Mouse (Mus musculus): ENCODE results near the gene Cdc14b. TPM values are rescaled to one million over a fixed set of nuclear protein-coding genes. Genes with fewer than 3 reads are reported as not detected.

Cdc14b gene
- polyA plus RNA-seq, 1 experiment from 2014 or later, result 4.5 TPM

- no peaks in the 10 kb centered on the region for H3K4me1 ChIP-seq (ENCODE audit: insufficient read depth)
- ATAC-seq (no peak), DNase-seq (no peak)
- no peak overlapping the region for H3K4me2 ChIP-seq (ENCODE audit: low read depth, low read length)
- no peak overlapping the region for H3K4me3 ChIP-seq (ENCODE audit: low read depth, low read length)
- H3K36me3 ChIP-seq (replicated peaks; ENCODE audit: insufficient read depth, low read length), result 0 out of 2 replicates have a peak, but pooled peaks cover 3% of the 10 kb centered on the region
- no peaks in the 10 kb centered on the region for H3K9me3 ChIP-seq (ENCODE audit: low read length)
- H3K9ac ChIP-seq (replicated peaks), result no peak overlapping the region
- TF ChIP-seq CTCF (IDR thresholded peaks at IDR 0.05; ENCODE audit: low read depth), result no peak
- TF ChIP-seq EP300 (IDR thresholded peaks at IDR 0.05; ENCODE audit: low read depth), result no peak
- WGBS (ENCODE audit: insufficient replicate concordance), result 82% methylated on average over 6 of the region's 6 CpGs
- no peak overlapping the region for H3K27ac ChIP-seq (ENCODE audit: low read depth)
- H3K27me3 ChIP-seq (ENCODE audit: insufficient read depth, low read length), result no peaks in the 10 kb centered on the region
These were observed 66.9 kb downstream of the Cdc14b start for GRCm38 (mm10) chr13:64208146-64208545.

DNA sequence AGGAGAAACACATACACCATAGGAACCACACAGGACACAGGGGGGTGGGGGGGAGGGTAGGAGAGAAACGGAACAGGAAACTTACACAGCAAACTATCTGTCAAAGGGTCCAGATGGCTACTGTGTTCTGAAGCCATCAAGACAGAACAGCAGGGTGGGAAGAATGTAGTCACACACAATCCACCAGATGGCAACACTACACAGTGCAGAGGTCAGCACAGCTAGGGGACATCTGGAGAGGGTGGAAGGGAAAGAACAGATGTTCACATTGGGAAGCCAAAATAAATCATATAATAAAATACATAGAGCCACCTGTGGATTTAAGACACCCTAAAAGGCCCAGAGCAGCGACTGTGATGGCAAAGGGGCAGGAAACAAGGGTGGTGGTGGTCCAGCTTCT, 69.9 kb downstream of the Cdc14b start:
- Histone ChIP-seq H3K36me3 (replicated peaks; ENCODE audit: insufficient read depth, low read length) (peaks cover 3% of the 10 kb centered on the region; the same call in 1 of the 2 replicates), H3K4me2 (ENCODE audit: low read depth, low read length) (no peak overlapping the region), H3K4me3 (ENCODE audit: low read depth, low read length) (no peak overlapping the region), H3K4me1 (ENCODE audit: insufficient read depth) (no peaks in the 10 kb centered on the region), H3K9me3 (ENCODE audit: low read length) (no peaks in the 10 kb centered on the region), H3K9ac (replicated peaks) (no peak overlapping the region), H3K27ac (ENCODE audit: low read depth) (no peak overlapping the region), H3K27me3 (ENCODE audit: insufficient read depth, low read length) (no peaks in the 10 kb centered on the region)
- ATAC-seq, result peak; percentile 57; the same call in 1 of the 2 replicates
- no peak for DNase-seq
- 52% methylated on average over 2 of the region's 2 CpGs for WGBS (ENCODE audit: insufficient replicate concordance)
- peak; percentile 49 for TF ChIP-seq CTCF (IDR thresholded peaks at IDR 0.05; ENCODE audit: low read depth)
- TF ChIP-seq EP300 (IDR thresholded peaks at IDR 0.05; ENCODE audit: low read depth), result no peak

GRCm38 (mm10) chr13:64204726-64205125, 70.4 kb downstream of the Cdc14b start:
- 33% methylated on average over 2 of the region's 2 CpGs for WGBS (ENCODE audit: insufficient replicate concordance)

GRCm38 (mm10) chr13:64200911-64201310, 74.2 kb downstream of the Cdc14b start:
- WGBS (ENCODE audit: insufficient replicate concordance), result 68% methylated on average over 4 of the region's 4 CpGs
- ATAC-seq, result no peak
- Histone ChIP-seq H3K36me3 (replicated peaks; ENCODE audit: insufficient read depth, low read length) (no peaks in the 10 kb centered on the region; the same call in 1 of the 2 replicates), H3K4me2 (ENCODE audit: low read depth, low read length) (no peak overlapping the region), H3K4me1 (ENCODE audit: insufficient read depth) (no peaks in the 10 kb centered on the region), H3K9ac (replicated peaks) (no peak overlapping the region), H3K4me3 (ENCODE audit: low read depth, low read length) (no peak overlapping the region), H3K27me3 (ENCODE audit: insufficient read depth, low read length) (no peaks in the 10 kb centered on the region), H3K27ac (ENCODE audit: low read depth) (no peak overlapping the region), H3K9me3 (ENCODE audit: low read length) (no peaks in the 10 kb centered on the region)
- no peak for DNase-seq
- TF ChIP-seq CTCF (IDR thresholded peaks at IDR 0.05; ENCODE audit: low read depth) (no peak), EP300 (IDR thresholded peaks at IDR 0.05; ENCODE audit: low read depth) (no peak)

More at GRCm38 (mm10) chr13:64204726-64205125, 70.4 kb downstream of the Cdc14b start:
- no peaks in the 10 kb centered on the region for H3K4me1 ChIP-seq (ENCODE audit: insufficient read depth)
- peak; percentile 51 for DNase-seq
- no peak overlapping the region for H3K27ac ChIP-seq (ENCODE audit: low read depth)
- no peak overlapping the region for H3K4me2 ChIP-seq (ENCODE audit: low read depth, low read length)
- no peaks in the 10 kb centered on the region for H3K9me3 ChIP-seq (ENCODE audit: low read length)
- TF ChIP-seq EP300 (IDR thresholded peaks at IDR 0.05; ENCODE audit: low read depth), result no peak
- TF ChIP-seq CTCF (IDR thresholded peaks at IDR 0.05; ENCODE audit: low read depth), result peak; percentile 67
- no peak overlapping the region for H3K4me3 ChIP-seq (ENCODE audit: low read depth, low read length)
- ATAC-seq, result no peak; the same call in 1 of the 2 replicates
- H3K27me3 ChIP-seq (ENCODE audit: insufficient read depth, low read length), result no peaks in the 10 kb centered on the region
- peaks cover 3% of the 10 kb centered on the region; the same call in 1 of the 2 replicates for H3K36me3 ChIP-seq (replicated peaks; ENCODE audit: insufficient read depth, low read length)
- no peak overlapping the region for H3K9ac ChIP-seq (replicated peaks)

GRCm38 (mm10) chr13:64198310-64198709, 76.8 kb downstream of the Cdc14b start:
- H3K4me2 ChIP-seq (ENCODE audit: low read depth, low read length), result no peak overlapping the region
- TF ChIP-seq CTCF (IDR thresholded peaks at IDR 0.05; ENCODE audit: low read depth) (no peak), EP300 (IDR thresholded peaks at IDR 0.05; ENCODE audit: low read depth) (no peak)
- ATAC-seq, result no peak

DNA sequence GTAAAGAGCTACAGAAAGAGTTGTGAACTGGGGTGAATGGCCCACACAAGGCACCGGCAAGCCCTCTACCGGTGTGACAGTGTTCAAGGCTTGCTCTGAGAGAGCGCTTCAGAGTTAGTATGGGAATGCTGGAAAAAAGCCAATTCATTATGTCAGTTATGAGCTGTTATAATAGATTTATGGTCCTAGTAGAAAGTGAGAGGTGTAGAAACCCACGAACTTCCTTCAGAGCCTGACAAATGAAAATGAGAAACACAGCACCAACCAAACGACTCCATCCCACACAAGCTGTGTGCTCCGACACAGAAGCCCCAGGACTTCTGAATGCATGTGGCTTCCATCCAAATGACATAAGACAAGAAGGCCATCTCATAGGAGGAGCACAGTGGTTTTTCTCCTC, 77.2 kb downstream of the Cdc14b start:
- Histone ChIP-seq H3K27me3 (ENCODE audit: insufficient read depth, low read length) (no peaks in the 10 kb centered on the region), H3K4me1 (ENCODE audit: insufficient read depth) (no peaks in the 10 kb centered on the region), H3K4me2 (ENCODE audit: low read depth, low read length) (no peak overlapping the region), H3K9me3 (ENCODE audit: low read length) (no peaks in the 10 kb centered on the region), H3K4me3 (ENCODE audit: low read depth, low read length) (no peak overlapping the region), H3K36me3 (replicated peaks; ENCODE audit: insufficient read depth, low read length) (peaks cover 4% of the 10 kb centered on the region; the same call in 1 of the 2 replicates), H3K9ac (replicated peaks) (no peak overlapping the region), H3K27ac (ENCODE audit: low read depth) (no peak overlapping the region)
- no peak for DNase-seq
- TF ChIP-seq CTCF (IDR thresholded peaks at IDR 0.05; ENCODE audit: low read depth), result no peak
- no peak for TF ChIP-seq EP300 (IDR thresholded peaks at IDR 0.05; ENCODE audit: low read depth)
- ATAC-seq, result no peak
- WGBS (ENCODE audit: insufficient replicate concordance), result 67% methylated on average over 6 of the region's 6 CpGs

More at GRCm38 (mm10) chr13:64198310-64198709, 76.8 kb downstream of the Cdc14b start:
- 73% methylated on average over 4 of the region's 4 CpGs for WGBS (ENCODE audit: insufficient replicate concordance)
- Histone ChIP-seq H3K27me3 (ENCODE audit: insufficient read depth, low read length) (no peaks in the 10 kb centered on the region), H3K4me3 (ENCODE audit: low read depth, low read length) (no peak overlapping the region), H3K4me1 (ENCODE audit: insufficient read depth) (no peaks in the 10 kb centered on the region), H3K9ac (replicated peaks) (no peak overlapping the region), H3K36me3 (replicated peaks; ENCODE audit: insufficient read depth, low read length) (peaks cover 4% of the 10 kb centered on the region; the same call in 1 of the 2 replicates), H3K9me3 (ENCODE audit: low read length) (no peaks in the 10 kb centered on the region), H3K27ac (ENCODE audit: low read depth) (no peak overlapping the region)
- DNase-seq, result no peak
